Mouse (Mus musculus) layer of hippocampus, adult 2 months (tissue): ENCODE measurements at regions not wholly inside any gene's neighbourhood (a gene's known extent, or its start where the extent isn't known, plus 50 kb on each side); places are given as distances from the start of the nearest gene placed in this dataset.

ENCODE experiments used
- DNase-seq, 2 experiments: peaks; one replicate each; pipeline ENCODE4 v3.0.0; 2022; ENCODE audit warnings: low spot score in 2 of 2
- H3K27ac ChIP-seq: fragments of 200-600 bp; 2 replicates; pipeline ENCODE4 v1.8.1; 2022
- H3K4me3 ChIP-seq: fragments of 200-600 bp; 2 replicates; pipeline ENCODE4 v1.8.1; 2022; ENCODE audit warnings: mild to moderate bottlenecking
- CTCF ChIP-seq: fragments of 200-600 bp; conservative IDR thresholded peaks from 2 replicates; pipeline ENCODE4 v1.8.1; 2022; ENCODE audit warnings: antibody characterized with exemption, mild to moderate bottlenecking, moderate library complexity

- no peak overlapping the region for H3K4me3 ChIP-seq
- DNase-seq, result no peak
- no peak for TF ChIP-seq CTCF
- H3K27ac ChIP-seq, result no peak overlapping the region
Measured at GRCm38 (mm10) chr11:18709628-18710027, 309.2 kb downstream of the Meis1 start.

DNA sequence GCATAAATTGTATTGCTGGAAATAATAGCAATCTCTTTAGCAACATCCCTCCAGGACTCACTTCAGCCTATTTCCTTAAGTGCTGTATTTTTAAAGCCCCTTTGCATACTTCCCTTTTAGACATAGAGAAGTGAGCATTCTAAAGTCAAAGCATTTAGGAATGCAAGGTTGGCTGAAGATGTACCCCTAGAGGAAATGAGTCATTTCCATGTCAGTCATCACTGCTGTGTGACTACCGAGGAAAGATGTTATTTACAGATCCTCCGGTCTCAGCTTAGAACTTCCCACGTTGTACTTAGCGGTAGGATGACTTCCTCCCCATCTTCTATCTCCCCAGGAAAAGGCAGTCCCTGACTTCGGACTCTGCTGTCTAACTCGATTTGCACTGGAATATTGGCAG, 337.2 kb downstream of the Meis1 start:
- DNase-seq, result no peak
- Histone ChIP-seq H3K27ac (no peak overlapping the region), H3K4me3 (no peak overlapping the region)
- TF ChIP-seq CTCF, result no peak

DNA sequence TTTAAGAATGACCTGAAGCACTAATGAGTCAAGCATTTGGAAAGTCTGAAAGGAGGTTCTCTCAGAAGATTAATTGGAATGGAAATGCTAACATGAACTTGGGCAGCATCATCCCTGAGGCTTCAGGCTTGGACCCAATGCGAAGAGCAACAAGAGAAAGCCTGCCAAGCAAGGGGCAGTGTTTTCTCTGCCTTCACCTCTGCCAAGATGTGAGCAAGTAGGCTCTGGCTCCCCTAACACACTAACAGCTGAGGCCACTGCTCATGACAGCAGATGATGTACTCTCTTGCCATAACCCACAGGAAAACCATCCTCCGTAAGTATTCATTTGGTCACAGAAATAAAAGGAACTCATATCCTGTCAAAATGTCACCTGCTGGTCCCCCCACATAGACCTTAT, 341.9 kb downstream of the Meis1 start:
- Histone ChIP-seq H3K27ac (no peak overlapping the region), H3K4me3 (no peak overlapping the region)
- TF ChIP-seq CTCF, result no peak
- DNase-seq, result no peak

DNA sequence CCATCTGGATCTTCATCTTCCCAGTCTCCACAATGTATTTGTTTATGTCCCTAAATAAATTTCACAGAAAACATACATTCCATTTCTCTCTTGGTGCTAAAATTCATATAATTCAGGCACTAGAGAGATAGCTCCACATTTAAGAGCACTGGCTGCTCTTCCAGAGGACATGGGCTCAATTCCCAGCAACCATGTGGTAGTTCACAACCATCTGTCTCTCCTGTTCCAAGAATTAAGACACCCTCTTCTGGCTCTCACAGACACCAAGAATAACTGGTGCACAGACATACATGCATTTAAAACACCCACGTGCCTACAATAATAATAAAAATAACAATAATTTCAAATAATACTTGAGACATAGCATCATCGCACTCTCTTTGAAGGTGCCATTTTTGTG, 347.8 kb downstream of the Meis1 start:
- Histone ChIP-seq H3K27ac (no peak overlapping the region), H3K4me3 (no peak overlapping the region)
- peak; percentile 47 to 51 for DNase-seq
- TF ChIP-seq CTCF, result no peak

GRCm38 (mm10) chr11:18669322-18669721, 349.5 kb downstream of the Meis1 start:
- Histone ChIP-seq H3K4me3 (no peak overlapping the region), H3K27ac (no peak overlapping the region)
- DNase-seq, result no peak
- no peak for TF ChIP-seq CTCF

DNA sequence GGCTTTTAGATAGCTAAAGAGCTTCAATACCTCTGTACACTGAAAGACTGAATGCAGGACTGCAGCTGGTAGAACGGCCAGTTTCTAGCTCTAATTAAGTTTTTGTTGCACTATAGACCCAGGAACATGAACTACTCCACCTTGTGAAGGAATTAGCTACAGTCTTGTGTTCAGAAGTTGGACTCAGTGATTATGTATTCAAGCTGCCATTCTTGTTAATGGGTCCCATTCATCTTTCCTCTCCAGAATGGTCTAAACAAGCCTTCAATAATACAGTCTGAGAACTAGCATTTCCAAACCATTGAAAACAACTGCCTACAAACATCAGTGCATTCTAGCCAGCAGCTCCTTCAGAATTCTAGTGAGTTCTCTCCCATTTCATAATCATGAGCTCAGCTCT, 362.4 kb downstream of the Meis1 start:
- DNase-seq, result no peak
- no peak for TF ChIP-seq CTCF
- no peak overlapping the region for H3K4me3 ChIP-seq
- H3K27ac ChIP-seq, result no peak overlapping the region

DNA sequence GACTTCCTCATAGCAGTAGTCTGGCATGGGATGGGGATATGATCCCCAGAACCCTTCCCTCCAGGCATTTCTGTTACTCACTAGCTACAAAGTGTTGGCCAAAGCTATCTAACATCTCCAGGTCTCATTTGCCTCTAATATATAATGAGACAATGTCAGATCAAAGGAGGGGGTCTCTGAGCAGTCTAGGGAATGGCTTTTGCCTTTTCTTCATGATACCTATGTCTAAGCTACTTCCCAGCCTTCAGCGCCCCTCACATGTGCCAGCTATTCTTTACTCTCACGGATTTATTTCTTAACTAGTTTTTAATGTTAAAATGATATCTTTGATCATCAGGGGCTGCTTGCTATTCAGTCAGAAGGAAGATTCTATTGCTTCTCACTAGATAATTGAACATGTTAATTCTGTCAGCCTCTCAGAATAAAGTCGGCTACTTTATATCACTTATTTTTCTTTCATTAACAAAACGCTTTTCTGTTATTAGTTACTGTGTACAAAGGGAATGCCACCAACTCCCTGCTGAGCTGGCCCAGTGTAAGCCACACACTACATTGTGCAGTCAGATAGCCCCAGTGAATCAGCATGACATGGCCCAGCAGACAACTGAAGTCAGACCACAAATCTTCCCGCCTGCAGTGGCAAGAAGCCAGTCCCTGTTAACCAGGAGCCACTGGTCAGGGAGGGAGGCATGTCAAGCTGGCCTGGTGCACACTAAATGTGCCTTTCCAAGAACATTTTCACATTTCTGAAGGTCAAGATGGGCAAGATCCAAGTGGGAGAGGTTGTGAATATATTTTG, 386.6 kb downstream of the Meis1 start:
- H3K27ac ChIP-seq, result no peak overlapping the region
- DNase-seq, result no peak
- TF ChIP-seq CTCF, result no peak
- H3K4me3 ChIP-seq, result no peak overlapping the region

DNA sequence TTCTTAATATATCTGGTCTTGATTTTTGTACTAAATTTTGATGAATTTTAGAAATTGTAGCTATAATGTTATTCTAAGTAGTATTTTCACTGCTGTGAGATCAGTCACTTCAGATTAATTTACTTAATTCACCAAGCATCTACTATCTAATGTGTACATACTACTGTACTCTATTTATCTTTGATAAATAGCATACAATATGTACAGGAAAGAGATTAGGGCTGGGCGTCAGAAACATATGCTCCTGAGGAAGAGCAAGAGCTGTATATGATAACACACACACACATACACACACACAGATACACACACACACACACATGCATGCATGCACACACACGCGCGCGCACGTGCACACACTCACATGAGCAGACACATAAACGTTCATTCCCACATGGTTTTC, 387.2 kb downstream of the Meis1 start:
- Histone ChIP-seq H3K4me3 (no peak overlapping the region), H3K27ac (no peak overlapping the region)
- no peak for DNase-seq
- no peak for TF ChIP-seq CTCF

DNA sequence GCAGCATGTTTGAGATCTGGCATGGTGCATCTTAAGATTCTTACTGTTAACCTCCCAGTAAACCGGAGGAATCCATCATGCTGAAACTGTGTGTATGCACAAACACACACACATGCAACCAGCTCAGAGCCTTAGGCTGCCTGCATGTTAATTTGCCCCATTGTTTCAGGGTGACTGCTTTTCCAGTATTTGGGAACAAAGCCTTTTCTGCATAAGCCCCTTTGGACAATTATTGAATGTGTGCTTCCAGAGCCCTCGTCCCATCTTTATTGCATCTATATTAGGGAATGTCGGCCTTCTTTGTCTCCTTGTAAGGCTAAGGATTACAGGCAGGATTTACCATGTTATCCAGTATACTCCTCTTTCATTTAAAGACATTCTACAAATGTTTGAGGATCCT, 397.0 kb downstream of the Meis1 start:
- DNase-seq, result no peak
- Histone ChIP-seq H3K27ac (no peak overlapping the region), H3K4me3 (no peak overlapping the region)
- TF ChIP-seq CTCF, result no peak

DNA sequence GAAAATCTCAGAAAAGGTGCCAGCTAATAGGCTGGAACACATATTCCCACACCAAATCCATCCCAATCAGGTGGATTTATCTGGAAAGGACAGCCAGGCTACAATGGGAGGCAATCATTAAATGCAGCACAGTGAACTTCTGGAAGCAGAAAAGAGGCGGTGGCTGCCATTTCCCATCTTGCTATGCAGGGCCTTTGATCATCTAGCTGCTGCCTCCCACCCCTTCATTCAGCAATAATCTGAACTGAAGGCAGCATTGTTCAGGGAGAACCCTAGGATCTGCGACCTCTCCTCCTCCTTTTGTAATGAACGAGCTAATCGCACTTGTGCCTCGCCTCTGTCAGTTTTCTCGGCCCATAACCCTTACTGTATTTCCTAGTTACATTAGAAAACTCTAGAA, 413.9 kb downstream of the Meis1 start:
- Histone ChIP-seq H3K27ac (no peak overlapping the region), H3K4me3 (no peak overlapping the region)
- no peak for TF ChIP-seq CTCF
- DNase-seq, result no peak

GRCm38 (mm10) chr11:18601568-18602182, 417.1 kb downstream of the Meis1 start:
- no peak for DNase-seq
- TF ChIP-seq CTCF, result no peak
- no peak overlapping the region for H3K27ac ChIP-seq
- no peak overlapping the region for H3K4me3 ChIP-seq

DNA sequence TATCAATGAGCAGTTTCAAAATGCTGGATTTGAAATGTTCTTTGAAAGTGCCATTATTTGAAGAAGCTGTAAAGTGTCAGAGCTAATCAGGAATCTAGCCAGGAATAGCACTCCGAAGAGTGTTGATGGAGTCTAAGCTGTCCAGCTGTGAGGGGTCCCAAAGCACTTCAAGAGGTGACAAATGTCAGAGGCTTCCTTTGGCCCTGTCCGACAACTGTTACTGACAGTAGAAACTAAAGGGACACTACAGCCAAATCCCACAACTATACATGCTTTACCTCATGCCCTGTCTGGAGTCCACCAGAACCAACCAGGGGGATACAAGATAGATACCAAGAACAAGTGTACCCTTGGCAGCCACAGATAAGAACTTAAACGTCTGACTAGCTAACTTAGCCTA, 420.4 kb downstream of the Meis1 start:
- no peak overlapping the region for H3K27ac ChIP-seq
- no peak for TF ChIP-seq CTCF
- DNase-seq, result no peak
- no peak overlapping the region for H3K4me3 ChIP-seq

DNA sequence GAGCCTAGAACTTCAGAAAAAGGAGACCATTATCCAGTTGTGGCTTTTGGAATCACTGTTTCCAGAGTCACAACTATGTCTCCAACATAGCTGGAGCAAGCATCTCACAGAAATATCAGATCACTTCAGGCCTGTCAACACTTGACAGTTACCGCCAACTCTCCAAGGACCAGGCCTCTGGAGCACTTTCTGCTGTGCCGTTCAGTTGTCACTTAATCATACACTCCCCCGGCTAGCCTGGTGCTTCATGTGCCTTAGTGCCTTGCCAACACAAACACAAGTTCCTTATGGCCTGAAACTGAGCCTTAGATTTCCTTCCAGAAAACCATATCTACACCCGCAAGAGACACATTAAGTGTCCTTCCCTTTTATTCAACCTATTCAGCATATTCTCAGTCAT, 421.8 kb downstream of the Meis1 start:
- Histone ChIP-seq H3K4me3 (no peak overlapping the region), H3K27ac (no peak overlapping the region)
- TF ChIP-seq CTCF, result no peak
- DNase-seq, result no peak

DNA sequence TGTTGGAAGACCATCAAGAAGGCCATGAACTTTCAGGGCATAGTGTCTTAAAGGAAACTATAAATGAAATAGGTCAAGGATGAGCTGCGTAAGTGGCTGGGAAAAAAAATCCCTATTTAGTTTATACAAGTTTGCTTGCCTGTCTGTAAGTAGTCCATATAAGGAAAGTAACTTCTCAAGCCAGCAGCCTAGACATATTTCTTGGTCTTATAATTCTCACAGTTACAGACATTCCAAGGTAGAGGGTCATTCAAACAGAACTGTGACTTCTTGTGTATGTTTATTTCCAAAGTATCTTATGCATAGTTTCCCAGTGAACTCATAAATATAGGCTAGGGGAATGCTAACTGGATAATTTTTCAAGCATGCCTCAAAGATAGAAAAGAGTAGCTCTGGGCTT, 428.3 kb downstream of the Meis1 start:
- Histone ChIP-seq H3K4me3 (no peak overlapping the region), H3K27ac (no peak overlapping the region)
- TF ChIP-seq CTCF, result no peak
- no peak for DNase-seq
